Mouse (Mus musculus): ENCODE results near the gene Gbp8. TPM values are rescaled to one million over a fixed set of nuclear protein-coding genes. Genes with fewer than 3 reads are reported as not detected.
"Not testable (repeated sequence)": the region's sequence is repeated elsewhere in the genome, so short reads cannot be mapped to it uniquely, and the experiment has no call there.

The Gbp8 gene
- 0.46 TPM for polyA plus RNA-seq (2012; fragmentation: generic; extraction: Trizol)

- not testable (repeated sequence) for H3K79me2 ChIP-seq (ENCODE audit: control insufficient read depth, insufficient read depth); H3K4me2 ChIP-seq (ENCODE audit: low read depth); H3K27me3 ChIP-seq (ENCODE audit: control insufficient read depth, insufficient read depth, insufficient read length); H3ac ChIP-seq (ENCODE audit: control insufficient read depth, insufficient read length); H3K4me3 ChIP-seq; H3K36me3 ChIP-seq (ENCODE audit: control insufficient read depth, insufficient read depth)
These were observed at the start of gene Gbp8, which contains the start of the genes Gbp9 and Gbp4 for GRCm38 (mm10) chr5:105139409-105140088. Gene Gbp8, minus strand, starts transcription at chr5:105139540. Gene Gbp9, minus strand, starts transcription at chr5:105139539. Gene Gbp4, minus strand, starts transcription at chr5:105139586.

DNA sequence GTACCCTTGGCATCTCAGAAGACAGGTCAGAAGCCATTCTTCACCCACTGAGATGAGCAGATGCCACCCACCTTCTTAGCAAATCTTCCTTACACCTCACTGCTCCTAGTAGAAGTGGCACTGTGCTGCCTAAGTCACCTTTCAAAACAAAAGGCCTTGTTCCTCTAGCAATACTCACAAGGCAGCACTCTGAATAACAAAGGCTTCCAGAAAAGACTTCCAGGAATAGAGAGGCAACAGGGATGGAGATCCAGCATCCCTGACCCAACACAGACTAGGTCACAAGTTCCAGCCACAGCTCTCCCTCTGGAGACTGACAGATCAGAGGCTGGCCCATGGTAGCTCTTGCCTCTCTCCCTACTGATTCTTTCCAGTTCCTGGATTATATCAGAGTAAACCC, 42.1 kb upstream of the Gbp8 start:
- Histone ChIP-seq H3K36me3 (ENCODE audit: control insufficient read depth, insufficient read depth) (no peaks in the 10 kb centered on the region), H3K4me2 (ENCODE audit: low read depth) (no peak overlapping the region), H3K4me3 (no peak overlapping the region), H3ac (ENCODE audit: control insufficient read depth, insufficient read length) (no peak overlapping the region), H3K27me3 (ENCODE audit: control insufficient read depth, insufficient read depth, insufficient read length) (no peaks in the 10 kb centered on the region), H3K79me2 (ENCODE audit: control insufficient read depth, insufficient read depth) (no peaks in the 10 kb centered on the region)
- TF ChIP-seq POLR2AphosphoS2 (IDR thresholded peaks at IDR 0.05; ENCODE audit: insufficient read length, low read depth) (no peak), SRF (IDR thresholded peaks at IDR 0.05; ENCODE audit: control insufficient read depth, insufficient read length, low read depth) (no peak), TCF12 (IDR thresholded peaks at IDR 0.05; ENCODE audit: insufficient read depth, poor library complexity, severe bottlenecking) (no peak), REST (IDR thresholded peaks at IDR 0.05; ENCODE audit: insufficient read depth, insufficient read length) (no peak), TCF3 (IDR thresholded peaks at IDR 0.05; ENCODE audit: insufficient read length, low read depth) (no peak), MAX (IDR thresholded peaks at IDR 0.05; ENCODE audit: low read depth) (no peak), USF1 (IDR thresholded peaks at IDR 0.05; ENCODE audit: low read depth) (no peak), POLR2A (IDR thresholded peaks at IDR 0.05; ENCODE audit: insufficient read length, low read depth) (no peak), MYOG (IDR thresholded peaks at IDR 0.05; ENCODE audit: control insufficient read depth in 1 of 3, insufficient read depth in 1 of 3, insufficient read length in 2 of 3, low read depth in 2 of 3) (no peak), CEBPB (IDR thresholded peaks at IDR 0.05; ENCODE audit: insufficient read depth, poor library complexity, severe bottlenecking) (no peak), E2F4 (IDR thresholded peaks at IDR 0.05; ENCODE audit: insufficient read depth) (no peak)

GRCm38 (mm10) chr5:105156582-105156981, 17.2 kb upstream of the Gbp8 start:
- no peaks in the 10 kb centered on the region for H3K27me3 ChIP-seq (ENCODE audit: control insufficient read depth, insufficient read depth, insufficient read length)
- no peak for TF ChIP-seq TCF12 (IDR thresholded peaks at IDR 0.05; ENCODE audit: insufficient read depth, poor library complexity, severe bottlenecking)
- H3K4me3 ChIP-seq = no peak overlapping the region
- H3ac ChIP-seq (ENCODE audit: control insufficient read depth, insufficient read length) = no peak overlapping the region
- no peaks in the 10 kb centered on the region for H3K79me2 ChIP-seq (ENCODE audit: control insufficient read depth, insufficient read depth)
- H3K36me3 ChIP-seq (ENCODE audit: control insufficient read depth, insufficient read depth) = no peaks in the 10 kb centered on the region
- no peak overlapping the region for H3K4me2 ChIP-seq (ENCODE audit: low read depth)

GRCm38 (mm10) chr5:105154049-105154448, 14.7 kb upstream of the Gbp8 start:
- TF ChIP-seq REST (IDR thresholded peaks at IDR 0.05; ENCODE audit: insufficient read depth, insufficient read length) (no peak), CEBPB (IDR thresholded peaks at IDR 0.05; ENCODE audit: insufficient read depth, poor library complexity, severe bottlenecking) (no peak), SRF (IDR thresholded peaks at IDR 0.05; ENCODE audit: control insufficient read depth, insufficient read length, low read depth) (no peak), TCF12 (IDR thresholded peaks at IDR 0.05; ENCODE audit: insufficient read depth, poor library complexity, severe bottlenecking) (no peak), MAX (IDR thresholded peaks at IDR 0.05; ENCODE audit: low read depth) (no peak), MYOD1 (IDR thresholded peaks at IDR 0.05; ENCODE audit: control insufficient read depth in 1 of 3, insufficient read length in 2 of 3, low read depth in 2 of 3) (no peak), E2F4 (IDR thresholded peaks at IDR 0.05; ENCODE audit: insufficient read depth) (no peak), USF1 (IDR thresholded peaks at IDR 0.05; ENCODE audit: low read depth) (no peak), POLR2AphosphoS2 (IDR thresholded peaks at IDR 0.05; ENCODE audit: insufficient read length, low read depth) (no peak), MYOG (IDR thresholded peaks at IDR 0.05; ENCODE audit: control insufficient read depth in 1 of 3, insufficient read depth in 1 of 3, insufficient read length in 2 of 3, low read depth in 2 of 3) (no peak), POLR2A (IDR thresholded peaks at IDR 0.05; ENCODE audit: insufficient read length, low read depth) (no peak), TCF3 (IDR thresholded peaks at IDR 0.05; ENCODE audit: insufficient read length, low read depth) (no peak)
- no peak overlapping the region for H3K4me2 ChIP-seq (ENCODE audit: low read depth)

GRCm38 (mm10) chr5:105148062-105148461, 8.7 kb upstream of the Gbp8 start:
- H3K4me3 ChIP-seq; H3K79me2 ChIP-seq (ENCODE audit: control insufficient read depth, insufficient read depth); H3ac ChIP-seq (ENCODE audit: control insufficient read depth, insufficient read length); H3K36me3 ChIP-seq (ENCODE audit: control insufficient read depth, insufficient read depth); H3K4me2 ChIP-seq (ENCODE audit: low read depth); H3K27me3 ChIP-seq (ENCODE audit: control insufficient read depth, insufficient read depth, insufficient read length): not testable (repeated sequence)

More at GRCm38 (mm10) chr5:105154049-105154448, 14.7 kb upstream of the Gbp8 start:
- Histone ChIP-seq H3K27me3 (ENCODE audit: control insufficient read depth, insufficient read depth, insufficient read length) (no peaks in the 10 kb centered on the region), H3K79me2 (ENCODE audit: control insufficient read depth, insufficient read depth) (no peaks in the 10 kb centered on the region), H3K36me3 (ENCODE audit: control insufficient read depth, insufficient read depth) (no peaks in the 10 kb centered on the region), H3ac (ENCODE audit: control insufficient read depth, insufficient read length) (no peak overlapping the region), H3K4me3 (no peak overlapping the region)

- no peaks in the 10 kb centered on the region for H3K36me3 ChIP-seq (ENCODE audit: control insufficient read depth, insufficient read depth)
- H3K79me2 ChIP-seq (ENCODE audit: control insufficient read depth, insufficient read depth) = no peaks in the 10 kb centered on the region
- H3ac ChIP-seq (ENCODE audit: control insufficient read depth, insufficient read length) = no peak overlapping the region
- TF ChIP-seq POLR2A (IDR thresholded peaks at IDR 0.05; ENCODE audit: insufficient read length, low read depth) (no peak), CEBPB (IDR thresholded peaks at IDR 0.05; ENCODE audit: insufficient read depth, poor library complexity, severe bottlenecking) (no peak), POLR2AphosphoS2 (IDR thresholded peaks at IDR 0.05; ENCODE audit: insufficient read length, low read depth) (no peak), TCF12 (IDR thresholded peaks at IDR 0.05; ENCODE audit: insufficient read depth, poor library complexity, severe bottlenecking) (no peak), MAX (IDR thresholded peaks at IDR 0.05; ENCODE audit: low read depth) (no peak), SRF (IDR thresholded peaks at IDR 0.05; ENCODE audit: control insufficient read depth, insufficient read length, low read depth) (no peak), TCF3 (IDR thresholded peaks at IDR 0.05; ENCODE audit: insufficient read length, low read depth) (no peak), REST (IDR thresholded peaks at IDR 0.05; ENCODE audit: insufficient read depth, insufficient read length) (no peak), USF1 (IDR thresholded peaks at IDR 0.05; ENCODE audit: low read depth) (no peak), MYOD1 (IDR thresholded peaks at IDR 0.05; ENCODE audit: control insufficient read depth in 1 of 3, insufficient read length in 2 of 3, low read depth in 2 of 3) (no peak), E2F4 (IDR thresholded peaks at IDR 0.05; ENCODE audit: insufficient read depth) (no peak), MYOG (IDR thresholded peaks at IDR 0.05; ENCODE audit: control insufficient read depth in 1 of 3, insufficient read depth in 1 of 3, insufficient read length in 2 of 3, low read depth in 2 of 3) (no peak)
- no peaks in the 10 kb centered on the region for H3K27me3 ChIP-seq (ENCODE audit: control insufficient read depth, insufficient read depth, insufficient read length)
- no peak overlapping the region for H3K4me2 ChIP-seq (ENCODE audit: low read depth)
- H3K4me3 ChIP-seq = no peak overlapping the region
These were observed 7.1 kb upstream of the Gbp8 start for GRCm38 (mm10) chr5:105146447-105146846.

DNA sequence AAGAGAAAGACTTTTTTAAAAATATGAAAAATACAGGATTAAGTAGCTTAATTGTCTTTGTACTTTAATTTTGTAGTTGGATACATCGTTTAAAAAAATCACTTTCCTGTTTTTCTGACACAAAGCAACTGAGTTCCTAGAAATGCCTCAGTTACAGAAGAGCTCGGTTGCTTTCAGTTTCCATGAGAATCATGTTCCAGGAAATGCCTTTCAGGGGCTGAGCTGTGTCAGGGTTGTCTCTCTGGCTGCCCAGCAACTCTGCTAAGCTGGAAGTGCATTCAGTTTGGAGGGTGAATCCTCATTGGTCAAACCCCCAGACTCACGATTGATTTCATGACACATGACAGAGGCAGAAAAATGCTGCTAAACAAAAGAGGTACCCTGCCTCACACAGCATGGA, 6.4 kb upstream of the Gbp8 start:
- not testable (repeated sequence) for H3K4me3 ChIP-seq; H3ac ChIP-seq (ENCODE audit: control insufficient read depth, insufficient read length); H3K79me2 ChIP-seq (ENCODE audit: control insufficient read depth, insufficient read depth); H3K27me3 ChIP-seq (ENCODE audit: control insufficient read depth, insufficient read depth, insufficient read length); H3K36me3 ChIP-seq (ENCODE audit: control insufficient read depth, insufficient read depth); H3K4me2 ChIP-seq (ENCODE audit: low read depth)

Measured in myocyte (in vitro differentiated cells).